Mouse (Mus musculus) cortical plate, adult 2 months (tissue): Measurements from ENCODE around the gene Sgpp2.

Experiments
- CTCF ChIP-seq: fragments of 200-500 bp; IDR thresholded peaks from 2 replicates; pipeline ENCODE4 v1.5.1; 2011; ENCODE audit warnings: mild to moderate bottlenecking, control low read depth, low read length; ENCODE audit not compliant: insufficient read depth; ENCODE audit errors: extremely low read depth
- POLR2A ChIP-seq: fragments of 200-500 bp; IDR thresholded peaks from 2 replicates; pipeline ENCODE4 v1.6.1; 2011; ENCODE audit warnings: mild to moderate bottlenecking, low read length, control low read depth; ENCODE audit not compliant: insufficient read depth; ENCODE audit errors: extremely low read depth

- TF ChIP-seq CTCF, result no peak
- no peak for TF ChIP-seq POLR2A
These were observed 137.9 kb downstream of the Sgpp2 start for GRCm38 (mm10) chr1:78448091-78448490.
